Mouse (Mus musculus) kidney, adult 2 months (tissue): Measurements from ENCODE around the gene Sirt4.

Source experiments
- CTCF ChIP-seq: fragments of 200-500 bp; conservative IDR thresholded peaks from 2 replicates; pipeline ENCODE4 v1.5.1; 2011; ENCODE audit warnings: low read depth, mild to moderate bottlenecking, control low read depth, low read length, moderate library complexity, mixed read lengths; ENCODE audit not compliant: insufficient read depth, insufficient read length
- POLR2A ChIP-seq: fragments of 200-500 bp; IDR thresholded peaks from one replicate; pipeline ENCODE4 v1.6.1; 2011; ENCODE audit warnings: low read depth, low read length, control low read depth

GRCm38 (mm10) chr5:115523971-115524370 lies 39.4 kb upstream of the Sirt4 start:
- TF ChIP-seq CTCF (no peak; the same call in 1 of the 2 replicates), POLR2A (no peak)
